ENCODE assay signal across 8 mouse cellular contexts in the genomic region with DNA sequence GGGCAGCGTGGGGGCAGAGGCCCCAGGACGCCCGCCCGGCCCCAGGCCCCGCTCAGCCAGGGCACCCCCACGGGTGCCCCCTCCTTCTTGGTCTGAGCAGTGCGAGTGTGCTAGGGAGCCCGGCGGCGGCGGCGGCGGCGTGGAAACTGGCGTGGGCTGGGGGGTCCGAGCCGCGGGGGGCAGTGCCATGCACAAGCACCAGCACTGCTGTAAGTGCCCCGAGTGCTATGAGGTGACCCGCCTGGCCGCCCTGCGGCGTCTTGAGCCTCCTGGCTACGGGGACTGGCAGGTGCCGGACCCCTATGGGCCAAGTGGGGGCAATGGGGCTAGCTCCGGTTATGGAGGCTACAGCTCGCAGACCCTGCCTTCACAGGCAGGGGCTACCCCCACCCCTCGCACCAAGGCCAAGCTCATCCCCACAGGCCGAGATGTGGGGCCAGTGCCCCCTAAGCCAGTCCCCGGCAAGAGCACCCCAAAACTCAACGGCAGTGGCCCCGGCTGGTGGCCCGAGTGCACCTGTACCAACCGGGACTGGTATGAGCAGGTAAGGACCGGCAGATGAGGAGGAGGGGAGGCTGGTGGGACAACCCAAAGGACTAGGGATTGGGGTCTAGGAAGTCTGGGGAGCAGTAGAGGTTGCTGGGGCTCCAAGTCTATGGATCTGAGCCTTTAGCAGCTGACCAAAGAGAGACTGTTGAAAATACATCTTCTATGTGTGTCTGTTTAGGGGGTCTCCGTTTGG. TPM values are rescaled to one million over a fixed set of nuclear protein-coding genes. Genes with fewer than 3 reads are reported as not detected.
A peak's percentile ranks its signal among the peaks of the same experiment; 100 is the strongest.
DNase-seq lines count a peak whose midpoint lies in the region; ATAC-seq and TF ChIP-seq lines count a peak whose summit lies in the region.

No protein-coding gene starts in this region.

- H3ac ChIP-seq in C2C12 (ENCODE audit: control insufficient read depth, insufficient read length, low read depth): peak overlapping the region; percentile 38

- H3K4me3 ChIP-seq in heart, adult 2 months: peak overlapping the region; percentile 23
- peak overlapping the region; percentile 21 for H3K4me3 ChIP-seq in C2C12 (ENCODE audit: insufficient read depth, poor library complexity, severe bottlenecking)
- H3K4me3 ChIP-seq in forebrain, embryonic 11.5 days (ENCODE audit: low read depth, low read length): peak overlapping the region; percentile 47
- peak overlapping the region; percentile 44 for H3K4me3 ChIP-seq in limb, embryonic 15.5 days

- H3K27ac ChIP-seq in heart, adult 2 months: no peak overlapping the region
- no peak overlapping the region for H3K27ac ChIP-seq in forebrain, embryonic 11.5 days (ENCODE audit: low read depth, low read length)
- H3K27ac ChIP-seq in limb, embryonic 15.5 days: no peak overlapping the region

- peak; percentile 70 for ATAC-seq in forebrain, embryonic 11.5 days (replicated peaks; ENCODE audit: low FRiP score)
- no peak for ATAC-seq in limb, embryonic 15.5 days (ENCODE audit: insufficient number of reproducible peaks, low FRiP score, low TSS enrichment, low read depth)

- peak overlapping the region; percentile 38; the same call in 1 of the 2 replicates for H3K9ac ChIP-seq in heart, adult 2 months (ENCODE audit: low read depth, low read length)
- peak overlapping the region; percentile 53 for H3K9ac ChIP-seq in forebrain, embryonic 11.5 days (ENCODE audit: low read length)
- H3K9ac ChIP-seq in limb, embryonic 15.5 days: no peak overlapping the region

- H3K36me3 ChIP-seq in heart, adult 2 months (ENCODE audit: control insufficient read depth, insufficient read depth, low read length): no peaks in the 10 kb centered on the region
- H3K36me3 ChIP-seq in C2C12 (ENCODE audit: control insufficient read depth, insufficient read depth): no peaks in the 10 kb centered on the region
- no peaks in the 10 kb centered on the region for H3K36me3 ChIP-seq in forebrain, embryonic 11.5 days (ENCODE audit: control insufficient read depth, insufficient read depth, low read length)
- no peaks in the 10 kb centered on the region for H3K36me3 ChIP-seq in limb, embryonic 15.5 days

- no peaks in the 10 kb centered on the region for H3K79me2 ChIP-seq in heart, adult 2 months (replicated peaks; ENCODE audit: control insufficient read depth, insufficient read depth, low read length)
- H3K79me2 ChIP-seq in C2C12 (ENCODE audit: control insufficient read depth, insufficient read depth): no peaks in the 10 kb centered on the region

- no peaks in the 10 kb centered on the region for H3K27me3 ChIP-seq in heart, adult 2 months (ENCODE audit: control insufficient read depth, insufficient read depth, low read length)
- H3K27me3 ChIP-seq in C2C12 (ENCODE audit: control insufficient read depth, insufficient read depth, insufficient read length): no peaks in the 10 kb centered on the region
- peaks cover 2% of the 10 kb centered on the region; the same call in 1 of the 2 replicates for H3K27me3 ChIP-seq in forebrain, embryonic 11.5 days (ENCODE audit: control insufficient read depth, insufficient read depth, low read length)
- peaks cover 21% of the 10 kb centered on the region for H3K27me3 ChIP-seq in limb, embryonic 15.5 days

- TF ChIP-seq CTCF in heart, adult 2 months (IDR thresholded peaks at IDR 0.05): no peak
- TF ChIP-seq CTCF in C2C12 (IDR thresholded peaks at IDR 0.05; ENCODE audit: control insufficient read depth, insufficient read depth, insufficient read length): no peak

- peaks cover 1% of the 10 kb centered on the region; the same call in 1 of the 2 replicates for H3K4me1 ChIP-seq in heart, adult 2 months (ENCODE audit: control insufficient read depth, insufficient read depth, low read length)
- H3K4me1 ChIP-seq in forebrain, embryonic 11.5 days (replicated peaks; ENCODE audit: control insufficient read depth, insufficient read depth, low read length): no peaks in the 10 kb centered on the region
- peaks cover 9% of the 10 kb centered on the region for H3K4me1 ChIP-seq in limb, embryonic 15.5 days

- TF ChIP-seq EP300 in heart, adult 2 months (IDR thresholded peaks at IDR 0.05; ENCODE audit: insufficient read depth, low read depth, low read length): no peak

- peak in 1 of 2 experiments; percentile 21 for DNase-seq in heart, adult 2 months
- no peak for DNase-seq in heart, postnatal 10 days
- DNase-seq in forebrain, embryonic 11.5 days (ENCODE audit: low spot score): peak; percentile 54
- DNase-seq in right cerebral cortex, postnatal 14 days: no peak
- no peak for DNase-seq in gastrocnemius, postnatal 4 days (ENCODE audit: low spot score in 2 of 2)
- DNase-seq in spleen, postnatal 36 days (ENCODE audit: low spot score in 2 of 2): no peak

- H3K79me3 ChIP-seq in C2C12 (ENCODE audit: low read depth): no peaks in the 10 kb centered on the region

- intact Hi-C loops in heart, adult 2 months (cut with DNase I): no loop called here
- intact Hi-C loops in heart, postnatal 10 days (cut with DNase I): no loop called here

- H3K4me2 ChIP-seq in forebrain, embryonic 11.5 days (ENCODE audit: low read depth, low read length, severe bottlenecking): peak overlapping the region; percentile 83
- H3K4me2 ChIP-seq in limb, embryonic 15.5 days: peak overlapping the region; percentile 66

- 37% methylated on average over 26 of the region's 36 CpGs for WGBS in heart, adult 2 months
- WGBS in forebrain, embryonic 11.5 days: 20% methylated on average over 26 of the region's 36 CpGs
- WGBS in limb, embryonic 15.5 days: 42% methylated on average over 25 of the region's 36 CpGs

- H3K9me3 ChIP-seq in forebrain, embryonic 11.5 days (ENCODE audit: control insufficient read depth, low read length): no peaks in the 10 kb centered on the region
- H3K9me3 ChIP-seq in limb, embryonic 15.5 days: no peaks in the 10 kb centered on the region

- TF ChIP-seq POLR2A in heart, adult 2 months (IDR thresholded peaks at IDR 0.05; ENCODE audit: insufficient read depth, low read depth, low read length): no peak

TF ChIP-seq in C2C12, 6 proteins besides CTCF, POLR2A, EP300 and RAD21:
- TF ChIP-seq CEBPB (IDR thresholded peaks at IDR 0.05; ENCODE audit: low read depth) (no peak), MYOG (IDR thresholded peaks at IDR 0.05; ENCODE audit: control insufficient read depth, extremely low read depth, insufficient read length) (no peak), MAX (IDR thresholded peaks at IDR 0.05) (no peak), USF1 (IDR thresholded peaks at IDR 0.05; ENCODE audit: low read depth) (no peak), MYOD1 (IDR thresholded peaks at IDR 0.05; ENCODE audit: control insufficient read depth, insufficient read length, low read depth) (no peak), FOSL1 (IDR thresholded peaks at IDR 0.05; ENCODE audit: insufficient read depth, low read length, poor library complexity, severe bottlenecking) (no peak)

RNA-seq across cellular contexts. Expression of a gene that starts 0.5 kb away (rescaled TPM):
- 1 to 10 TPM; 2.6 to 2.7 TPM for total RNA-seq in heart, adult 2 months (2021)
- 3.0 and 5.8 TPM in 2 replicates for polyA plus RNA-seq in heart, adult 2 months (2012; rRNA removed)
- total RNA-seq in heart, postnatal 10 days (2021): 1 to 10 TPM; 4.5 to 5.6 TPM
- 6.0 TPM for polyA plus RNA-seq in C2C12 (2012; fragmentation: generic; extraction: Trizol)
- polyA plus RNA-seq in forebrain, embryonic 11.5 days (2014; fragmentation: Nextera tagmentation; extraction: Ambion mirVana): 7.6 and 9.5 TPM in 2 replicates
- polyA plus RNA-seq in limb, embryonic 15.5 days (2015; fragmentation: Nextera tagmentation; extraction: Ambion mirVana): 2.4 and 3.5 TPM in 2 replicates
- 1 to 10 TPM; 4.8 to 7.7 TPM for total RNA-seq in gastrocnemius, postnatal 4 days (2021)

RNA-seq across cellular contexts. Expression of a gene that starts 38.4 kb away (rescaled TPM):
- not detected for total RNA-seq in heart, adult 2 months (2021)
- polyA plus RNA-seq in heart, adult 2 months (2012; rRNA removed): 0.15 and 0.68 TPM in 2 replicates
- total RNA-seq in heart, postnatal 10 days (2021): under 1 TPM in 1 of 2 experiments, not detected in 1; 0.55 TPM
- polyA plus RNA-seq in C2C12 (2012; fragmentation: generic; extraction: Trizol): 0.05 TPM
- 6.4 and 6.5 TPM in 2 replicates for polyA plus RNA-seq in forebrain, embryonic 11.5 days (2014; fragmentation: Nextera tagmentation; extraction: Ambion mirVana)
- 11.4 and 12.1 TPM in 2 replicates for polyA plus RNA-seq in limb, embryonic 15.5 days (2015; fragmentation: Nextera tagmentation; extraction: Ambion mirVana)
- total RNA-seq in gastrocnemius, postnatal 4 days (2021): 1 to 10 TPM; 1.6 to 1.8 TPM
